Mouse (Mus musculus): Measurements from ENCODE around the gene Slc8a2. TPM values are rescaled to one million over a fixed set of nuclear protein-coding genes. Genes with fewer than 3 reads are reported as not detected.

The Slc8a2 gene
- polyA plus RNA-seq, 1 experiment, result 1.2 TPM

- Histone ChIP-seq H3K27me3 (ENCODE audit: control insufficient read depth, insufficient read depth, low read length) (peaks cover 6% of the 10 kb centered on the region), H3K4me3 (ENCODE audit: extremely low read depth, insufficient read depth, insufficient read length) (no peak overlapping the region), H3K4me1 (ENCODE audit: control insufficient read depth, insufficient read depth, insufficient read length) (peaks cover 4% of the 10 kb centered on the region; the same call in 1 of the 2 replicates), H3K27ac (ENCODE audit: insufficient read depth, low read length) (no peak overlapping the region), H3K36me3 (ENCODE audit: control insufficient read depth, insufficient read depth, low read length) (no peaks in the 10 kb centered on the region)
- no peak for DNase-seq (ENCODE audit: low read depth in 1 of 2, low spot score in 2 of 2)
- 19% methylated on average over 39 of the region's 39 CpGs for WGBS
- no peak for TF ChIP-seq CTCF (IDR thresholded peaks at IDR 0.05; ENCODE audit: extremely low read depth, insufficient read depth, insufficient read length, insufficient replicate concordance)
- no peak for TF ChIP-seq POLR2A (IDR thresholded peaks at IDR 0.05; ENCODE audit: low read depth, low read length)
Measured at GRCm38 (mm10) chr7:16158735-16159134, 29.1 kb downstream of the Slc8a2 start.

GRCm38 (mm10) chr7:16160702-16161101 is 31.1 kb downstream of the Slc8a2 start:
- peaks cover 6% of the 10 kb centered on the region for H3K27me3 ChIP-seq (ENCODE audit: control insufficient read depth, insufficient read depth, low read length)
- 62% methylated on average over 3 of the region's 3 CpGs for WGBS
- no peak for DNase-seq (ENCODE audit: low read depth in 1 of 2, low spot score in 2 of 2)
- H3K27ac ChIP-seq (ENCODE audit: insufficient read depth, low read length), result no peak overlapping the region
- peaks cover 4% of the 10 kb centered on the region; the same call in 1 of the 2 replicates for H3K4me1 ChIP-seq (ENCODE audit: control insufficient read depth, insufficient read depth, insufficient read length)
- no peak overlapping the region for H3K4me3 ChIP-seq (ENCODE audit: extremely low read depth, insufficient read depth, insufficient read length)
- TF ChIP-seq CTCF (IDR thresholded peaks at IDR 0.05; ENCODE audit: extremely low read depth, insufficient read depth, insufficient read length, insufficient replicate concordance), result no peak
- H3K36me3 ChIP-seq (ENCODE audit: control insufficient read depth, insufficient read depth, low read length), result no peaks in the 10 kb centered on the region

GRCm38 (mm10) chr7:16161302-16161701 is 31.7 kb downstream of the Slc8a2 start:
- 92% methylated on average over 9 of the region's 9 CpGs for WGBS
- Histone ChIP-seq H3K36me3 (ENCODE audit: control insufficient read depth, insufficient read depth, low read length) (no peaks in the 10 kb centered on the region), H3K4me1 (ENCODE audit: control insufficient read depth, insufficient read depth, insufficient read length) (peaks cover 4% of the 10 kb centered on the region; the same call in 1 of the 2 replicates), H3K4me3 (ENCODE audit: extremely low read depth, insufficient read depth, insufficient read length) (no peak overlapping the region), H3K27ac (ENCODE audit: insufficient read depth, low read length) (no peak overlapping the region), H3K27me3 (ENCODE audit: control insufficient read depth, insufficient read depth, low read length) (peaks cover 6% of the 10 kb centered on the region)
- DNase-seq (ENCODE audit: low read depth in 1 of 2, low spot score in 2 of 2), result no peak
- TF ChIP-seq CTCF (IDR thresholded peaks at IDR 0.05; ENCODE audit: extremely low read depth, insufficient read depth, insufficient read length, insufficient replicate concordance), result no peak
- no peak for TF ChIP-seq POLR2A (IDR thresholded peaks at IDR 0.05; ENCODE audit: low read depth, low read length)

GRCm38 (mm10) chr7:16162036-16162435 is 32.4 kb downstream of the Slc8a2 start:
- peaks cover 6% of the 10 kb centered on the region for H3K27me3 ChIP-seq (ENCODE audit: control insufficient read depth, insufficient read depth, low read length)
- H3K27ac ChIP-seq (ENCODE audit: insufficient read depth, low read length), result no peak overlapping the region
- H3K36me3 ChIP-seq (ENCODE audit: control insufficient read depth, insufficient read depth, low read length), result no peaks in the 10 kb centered on the region
- no peak overlapping the region for H3K4me3 ChIP-seq (ENCODE audit: extremely low read depth, insufficient read depth, insufficient read length)
- TF ChIP-seq POLR2A (IDR thresholded peaks at IDR 0.05; ENCODE audit: low read depth, low read length) (no peak), CTCF (IDR thresholded peaks at IDR 0.05; ENCODE audit: extremely low read depth, insufficient read depth, insufficient read length, insufficient replicate concordance) (no peak)
- DNase-seq (ENCODE audit: low read depth in 1 of 2, low spot score in 2 of 2), result no peak
- H3K4me1 ChIP-seq (ENCODE audit: control insufficient read depth, insufficient read depth, insufficient read length), result peaks cover 4% of the 10 kb centered on the region; the same call in 1 of the 2 replicates
- 74% methylated on average over 7 of the region's 7 CpGs for WGBS

- H3K4me1 ChIP-seq (ENCODE audit: control insufficient read depth, insufficient read depth, insufficient read length), result peaks cover 2% of the 10 kb centered on the region; the same call in 1 of the 2 replicates
- TF ChIP-seq POLR2A (IDR thresholded peaks at IDR 0.05; ENCODE audit: low read depth, low read length) (no peak), CTCF (IDR thresholded peaks at IDR 0.05; ENCODE audit: extremely low read depth, insufficient read depth, insufficient read length, insufficient replicate concordance) (no peak)
Measured at GRCm38 (mm10) chr7:16172141-16172581, 42.5 kb downstream of the Slc8a2 start.

GRCm38 (mm10) chr7:16172586-16173140 is 43.0 kb downstream of the Slc8a2 start:
- TF ChIP-seq POLR2A (IDR thresholded peaks at IDR 0.05; ENCODE audit: low read depth, low read length), result no peak
- no peak for TF ChIP-seq CTCF (IDR thresholded peaks at IDR 0.05; ENCODE audit: extremely low read depth, insufficient read depth, insufficient read length, insufficient replicate concordance)
- peaks cover 5% of the 10 kb centered on the region for H3K27me3 ChIP-seq (ENCODE audit: control insufficient read depth, insufficient read depth, low read length)
- peaks cover 2% of the 10 kb centered on the region; the same call in 1 of the 2 replicates for H3K4me1 ChIP-seq (ENCODE audit: control insufficient read depth, insufficient read depth, insufficient read length)
- WGBS, result 29% methylated on average over 1 of the region's 1 CpGs
- H3K36me3 ChIP-seq (ENCODE audit: control insufficient read depth, insufficient read depth, low read length), result no peaks in the 10 kb centered on the region
- DNase-seq (ENCODE audit: low read depth in 1 of 2, low spot score in 2 of 2), result no peak
- no peak overlapping the region for H3K27ac ChIP-seq (ENCODE audit: insufficient read depth, low read length)
- no peak overlapping the region for H3K4me3 ChIP-seq (ENCODE audit: extremely low read depth, insufficient read depth, insufficient read length)

More at GRCm38 (mm10) chr7:16172141-16172581, 42.5 kb downstream of the Slc8a2 start:
- Histone ChIP-seq H3K4me3 (ENCODE audit: extremely low read depth, insufficient read depth, insufficient read length) (no peak overlapping the region), H3K27ac (ENCODE audit: insufficient read depth, low read length) (no peak overlapping the region), H3K36me3 (ENCODE audit: control insufficient read depth, insufficient read depth, low read length) (no peaks in the 10 kb centered on the region), H3K27me3 (ENCODE audit: control insufficient read depth, insufficient read depth, low read length) (peaks cover 5% of the 10 kb centered on the region)
- 36% methylated on average over 1 of the region's 1 CpGs for WGBS
- no peak for DNase-seq (ENCODE audit: low read depth in 1 of 2, low spot score in 2 of 2)

GRCm38 (mm10) chr7:16173146-16173545 is 43.5 kb downstream of the Slc8a2 start:
- peaks cover 5% of the 10 kb centered on the region for H3K27me3 ChIP-seq (ENCODE audit: control insufficient read depth, insufficient read depth, low read length)
- no peak for TF ChIP-seq CTCF (IDR thresholded peaks at IDR 0.05; ENCODE audit: extremely low read depth, insufficient read depth, insufficient read length, insufficient replicate concordance)
- no peak for TF ChIP-seq POLR2A (IDR thresholded peaks at IDR 0.05; ENCODE audit: low read depth, low read length)
- H3K4me3 ChIP-seq (ENCODE audit: extremely low read depth, insufficient read depth, insufficient read length), result no peak overlapping the region
- 43% methylated on average over 5 of the region's 5 CpGs for WGBS
- no peak overlapping the region for H3K27ac ChIP-seq (ENCODE audit: insufficient read depth, low read length)
- no peak for DNase-seq (ENCODE audit: low read depth in 1 of 2, low spot score in 2 of 2)
- H3K36me3 ChIP-seq (ENCODE audit: control insufficient read depth, insufficient read depth, low read length), result no peaks in the 10 kb centered on the region
- H3K4me1 ChIP-seq (ENCODE audit: control insufficient read depth, insufficient read depth, insufficient read length), result peaks cover 2% of the 10 kb centered on the region; the same call in 1 of the 2 replicates
